Mouse (Mus musculus) CH12.LX (cell line): ENCODE results near the gene Prpf31.

ENCODE experiments used
- CTCF ChIP-seq, 2 experiments: IDR thresholded peaks in 1 of 2; conservative IDR thresholded peaks in 1 of 2; 2 replicates each; pipeline ENCODE4 v1.5.1; 2011 to 2012; ENCODE audit warnings: low read depth in 2 of 2, low read length in 2 of 2, improper control_type of control experiment in 1 of 2, inconsistent platforms in 1 of 2, mild to moderate bottlenecking in 1 of 2, moderate library complexity in 1 of 2
- EP300 ChIP-seq: IDR thresholded peaks from 2 replicates; pipeline ENCODE4 v1.6.1; 2011; ENCODE audit warnings: low read length, improper control_type of control experiment
- ETS1 ChIP-seq: conservative IDR thresholded peaks from 2 replicates; pipeline ENCODE4 v1.6.1; 2012; ENCODE audit warnings: low read depth, mild to moderate bottlenecking, inconsistent platforms, low read length, improper control_type of control experiment, moderate library complexity
- HCFC1 ChIP-seq: IDR thresholded peaks from 2 replicates; pipeline ENCODE4 v1.6.1; 2012; ENCODE audit warnings: low read depth, mild to moderate bottlenecking, inconsistent platforms, low read length, improper control_type of control experiment
- KAT2A ChIP-seq: IDR thresholded peaks from 2 replicates; pipeline ENCODE4 v1.6.1; 2012; ENCODE audit warnings: low read length, improper control_type of control experiment, inconsistent platforms; ENCODE audit not compliant: insufficient replicate concordance
- MAX ChIP-seq: IDR thresholded peaks from 2 replicates; pipeline ENCODE4 v1.6.1; 2011; ENCODE audit warnings: low read length, improper control_type of control experiment
- MAZ ChIP-seq: IDR thresholded peaks from 2 replicates; pipeline ENCODE4 v1.6.1; 2012; ENCODE audit warnings: low read depth, mild to moderate bottlenecking, inconsistent platforms, low read length, improper control_type of control experiment, moderate library complexity
- POLR2A ChIP-seq: IDR thresholded peaks from 2 replicates; pipeline ENCODE4 v1.6.1; 2011; ENCODE audit warnings: low read depth, mild to moderate bottlenecking, improper control_type of control experiment, low read length
- POLR2AphosphoS2 ChIP-seq: IDR thresholded peaks from 2 replicates; pipeline ENCODE4 v1.6.1; 2011; ENCODE audit warnings: low read depth, low read length, improper control_type of control experiment
- SIN3A ChIP-seq: IDR thresholded peaks from 2 replicates; pipeline ENCODE4 v1.6.1; 2012; ENCODE audit warnings: low read length, improper control_type of control experiment, inconsistent platforms
- TBP ChIP-seq: conservative IDR thresholded peaks from 2 replicates; pipeline ENCODE4 v1.6.1; 2011; ENCODE audit warnings: low read depth, low read length, improper control_type of control experiment
- ZKSCAN1 ChIP-seq: IDR thresholded peaks from 2 replicates; pipeline ENCODE4 v1.6.1; 2012; ENCODE audit warnings: low read depth, inconsistent platforms, low read length, improper control_type of control experiment, borderline replicate concordance
- ZMIZ1 ChIP-seq: IDR thresholded peaks from 2 replicates; pipeline ENCODE4 v1.6.1; 2012; ENCODE audit warnings: low read depth, mild to moderate bottlenecking, inconsistent platforms, low read length, improper control_type of control experiment

- TF ChIP-seq HCFC1, result no peak
- TF ChIP-seq KAT2A, result no peak
- TF ChIP-seq MAZ, result no peak
- no peak for TF ChIP-seq EP300
- TF ChIP-seq MAX, result no peak
- TF ChIP-seq POLR2A, result no peak
- TF ChIP-seq ZMIZ1, result no peak
- TF ChIP-seq CTCF (conservative IDR thresholded peaks at IDR 0.05 in 1 of 2, IDR thresholded peaks at IDR 0.05 in 1 of 2; ENCODE audit: low read depth in 2 of 2, low read length in 2 of 2), result peak; percentile 48 to 87
- TF ChIP-seq TBP, result no peak; the same call in 1 of the 2 replicates
- no peak for TF ChIP-seq ETS1
- no peak for TF ChIP-seq ZKSCAN1
- no peak for TF ChIP-seq POLR2AphosphoS2
- no peak for TF ChIP-seq SIN3A
Observed at GRCm38 (mm10) chr7:3606798-3607197, 23.0 kb upstream of the Prpf31 start.
